Mouse (Mus musculus) layer of hippocampus, adult 2 months (tissue): ENCODE measurements around the gene Sdcbp2. TPM values are rescaled to one million over a fixed set of nuclear protein-coding genes. Genes with fewer than 3 reads are reported as not detected.

Experiments used
- DNase-seq, 2 experiments: peaks; one replicate each; pipeline ENCODE4 v3.0.0; 2022; ENCODE audit warnings: low spot score in 2 of 2
- H3K27ac ChIP-seq: fragments of 200-600 bp; 2 replicates; pipeline ENCODE4 v1.8.1; 2022
- H3K4me3 ChIP-seq: fragments of 200-600 bp; 2 replicates; pipeline ENCODE4 v1.8.1; 2022; ENCODE audit warnings: mild to moderate bottlenecking
- CTCF ChIP-seq: fragments of 200-600 bp; conservative IDR thresholded peaks from 2 replicates; pipeline ENCODE4 v1.8.1; 2022; ENCODE audit warnings: antibody characterized with exemption, mild to moderate bottlenecking, moderate library complexity
- long read RNA-seq, 2 experiments: library from polyadenylated mRNA; stranded (forward); transcript quantifications; one replicate each; pipeline ENCODE4 v2.0.0; 2021; ENCODE audit warnings: borderline mapping rate in 2 of 2
- total RNA-seq, 2 experiments: library from RNA; stranded (reverse); gene quantifications; 2 replicates each; pipeline ENCODE4 v1.2.3; 2021

Sdcbp2 gene
- total RNA-seq, result 1 to 10 TPM; 1.4 to 2.1 TPM
- long read RNA-seq, experiment 1, result 0 reads
- long read RNA-seq, experiment 2, result 0 reads

- Histone ChIP-seq H3K4me3 (no peak within 1 kb of the TSS), H3K27ac (peak within 1 kb of the TSS; percentile 99)
- no peak for DNase-seq
- TF ChIP-seq CTCF, result no peak
Observed at GRCm38 (mm10) chr2:151571873-151572700, at the start of gene Sdcbp2. TSS of gene Sdcbp2 (plus strand) at chr2:151572622.

GRCm38 (mm10) chr2:151524324-151525041 is 47.9 kb upstream of the Sdcbp2 start:
- Histone ChIP-seq H3K4me3 (no peak overlapping the region), H3K27ac (no peak overlapping the region)
- TF ChIP-seq CTCF, result no peak
- no peak for DNase-seq

DNA sequence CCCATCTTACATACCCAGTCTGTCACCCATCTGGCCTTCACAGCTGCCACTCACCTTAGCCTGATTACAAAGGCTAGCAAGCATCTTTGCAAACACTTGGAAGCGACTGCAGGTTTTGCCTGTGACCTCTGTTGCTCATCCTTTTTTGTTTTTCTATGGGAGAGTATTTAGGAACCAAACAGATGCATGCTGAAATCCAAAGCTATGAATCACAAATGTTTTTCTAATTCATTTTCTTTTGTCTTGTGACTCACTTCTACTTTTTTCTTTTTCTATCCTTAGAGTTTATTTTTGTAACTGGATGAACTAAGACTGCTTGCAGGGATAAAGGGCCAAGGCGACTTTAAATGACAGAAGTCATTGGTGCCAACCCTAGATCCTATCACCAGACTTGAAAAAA is 46.9 kb upstream of the Sdcbp2 start:
- no peak for DNase-seq
- Histone ChIP-seq H3K27ac (no peak overlapping the region), H3K4me3 (no peak overlapping the region)
- no peak for TF ChIP-seq CTCF

- no peak for DNase-seq
- no peak overlapping the region for H3K4me3 ChIP-seq
- TF ChIP-seq CTCF, result no peak
Observed at GRCm38 (mm10) chr2:151528066-151528465, 44.4 kb upstream of the Sdcbp2 start.

GRCm38 (mm10) chr2:151529169-151529568 is 43.3 kb upstream of the Sdcbp2 start:
- TF ChIP-seq CTCF, result no peak
- Histone ChIP-seq H3K4me3 (no peak overlapping the region), H3K27ac (no peak overlapping the region)
- no peak for DNase-seq

More at GRCm38 (mm10) chr2:151528066-151528465, 44.4 kb upstream of the Sdcbp2 start:
- no peak overlapping the region for H3K27ac ChIP-seq

GRCm38 (mm10) chr2:151530378-151531230 is 41.8 kb upstream of the Sdcbp2 start:
- Histone ChIP-seq H3K27ac (no peak overlapping the region), H3K4me3 (no peak overlapping the region)
- DNase-seq, result no peak
- TF ChIP-seq CTCF, result no peak

GRCm38 (mm10) chr2:151533632-151534031 is 38.8 kb upstream of the Sdcbp2 start:
- H3K4me3 ChIP-seq, result no peak overlapping the region
- no peak for TF ChIP-seq CTCF
- H3K27ac ChIP-seq, result no peak overlapping the region
- DNase-seq, result no peak

- no peak for TF ChIP-seq CTCF
- peak in 1 of 2 experiments; percentile 49 for DNase-seq
- no peak overlapping the region for H3K4me3 ChIP-seq
- peak overlapping the region; percentile 82 for H3K27ac ChIP-seq
Observed at GRCm38 (mm10) chr2:151535961-151536617, 36.3 kb upstream of the Sdcbp2 start.

DNA sequence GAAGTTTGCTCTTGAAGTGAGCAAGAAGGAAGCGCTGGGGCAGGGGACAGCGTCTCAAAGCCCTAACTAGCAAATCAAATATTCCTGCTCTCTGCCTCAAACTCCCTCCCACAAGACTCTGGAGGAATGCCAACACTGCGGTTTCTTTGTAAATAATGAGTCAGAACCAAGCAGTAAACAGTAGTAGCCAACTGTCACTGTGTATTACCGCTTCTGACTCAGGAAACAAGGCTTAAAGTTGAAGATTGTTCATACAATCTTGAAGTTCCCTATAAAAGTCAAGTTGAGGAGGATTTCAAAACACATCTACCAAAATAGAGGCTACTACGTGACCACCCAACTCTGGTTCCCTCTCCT is 35.8 kb upstream of the Sdcbp2 start:
- DNase-seq, result peak; percentile 49 to 74

GRCm38 (mm10) chr2:151538646-151539045 is 33.8 kb upstream of the Sdcbp2 start:
- DNase-seq, result no peak
- no peak for TF ChIP-seq CTCF
- Histone ChIP-seq H3K27ac (no peak overlapping the region), H3K4me3 (no peak overlapping the region)

More for the DNA sequence above, 35.8 kb upstream of the Sdcbp2 start:
- H3K27ac ChIP-seq, result peak overlapping the region; percentile 79
- no peak for TF ChIP-seq CTCF
- no peak overlapping the region for H3K4me3 ChIP-seq

- peak; percentile 96 to 97 for DNase-seq
- TF ChIP-seq CTCF, result peak; percentile 36
- peak within 1 kb of the TSS; percentile 95 for H3K27ac ChIP-seq
- peak within 1 kb of the TSS; percentile 93 for H3K4me3 ChIP-seq
Observed at GRCm38 (mm10) chr2:151542323-151543062, 29.9 kb upstream of the Sdcbp2 start, which contains the start of gene Fkbp1a. TSS of gene Fkbp1a (plus strand) at chr2:151542483.
